Mouse (Mus musculus) lung, adult 2 months (tissue): ENCODE data around the gene Neu1.

Source experiments
- CTCF ChIP-seq: fragments of 200-500 bp; IDR thresholded peaks from 2 replicates; pipeline ENCODE4 v1.5.1; 2011; ENCODE audit warnings: mild to moderate bottlenecking, low read length, control low read depth; ENCODE audit not compliant: insufficient read depth
- POLR2A ChIP-seq: fragments of 200-500 bp; IDR thresholded peaks from 2 replicates; pipeline ENCODE4 v1.6.1; 2011; ENCODE audit warnings: low read depth, mild to moderate bottlenecking, control low read depth, low read length, borderline replicate concordance; ENCODE audit errors: extremely low read depth

DNA sequence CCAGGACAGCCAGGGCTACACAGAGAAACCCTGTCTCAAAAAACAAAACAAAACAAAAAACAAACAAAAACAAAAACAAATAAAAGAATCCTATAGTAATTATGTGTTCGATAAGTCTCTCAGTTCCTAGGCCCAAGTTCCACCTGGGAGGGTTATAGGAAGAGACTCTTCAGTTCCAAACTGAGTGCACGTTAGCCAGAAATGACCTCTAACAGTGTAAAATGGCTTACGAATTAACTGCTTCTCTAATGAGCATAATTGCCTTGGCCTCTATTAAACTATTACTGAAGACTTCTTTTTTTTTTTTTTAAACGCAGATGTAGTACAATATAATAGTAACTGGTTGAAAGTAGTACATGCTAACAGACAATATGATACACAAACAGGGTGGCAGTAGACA, 22.9 kb downstream of the Neu1 start:
- no peak for TF ChIP-seq CTCF
- TF ChIP-seq POLR2A, result no peak
